14 mouse cellular contexts compared by ENCODE assay signal in the genomic region with DNA sequence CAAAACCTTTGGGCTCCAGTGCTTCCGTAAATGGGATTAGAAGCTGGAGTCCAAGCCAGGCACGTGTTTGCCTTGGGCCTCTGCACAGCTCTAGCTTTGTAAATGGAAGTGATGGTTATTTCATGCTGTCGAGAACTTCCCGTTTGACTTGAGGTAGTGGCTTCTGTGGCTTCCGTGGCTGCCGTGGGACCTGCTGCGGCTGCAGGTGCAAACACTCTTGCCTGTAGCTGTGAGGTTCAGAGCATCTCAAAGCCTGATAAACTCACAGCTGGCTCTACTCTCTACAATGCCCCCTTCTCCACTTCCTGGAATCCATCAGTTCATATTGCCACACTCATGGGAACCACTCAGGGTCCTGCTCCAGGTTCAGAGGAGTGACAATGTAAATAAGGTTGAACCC.
"Had no signal": no experiment of that assay in that cellular context is flagged by ENCODE, and none has a peak within 500 bp of the region (broad histone marks: within the 10 kb centered on the region; RNA-seq: fewer than 3 reads in every experiment).

No protein-coding gene starts in this region.

- DNase-seq: kidney, adult 11 months; kidney, postnatal 14 days; layer of hippocampus, postnatal 36 days; left cerebral cortex, postnatal 4 days; lung, adult 18-20 months; retina, postnatal 1 day; right cerebral cortex, postnatal 4 days; spleen, adult 18-20 months had no signal

- H3K4me2 ChIP-seq: kidney, embryonic 15.5 days; limb, embryonic 13.5 days; midbrain, embryonic 12.5 days; neural tube, embryonic 13.5 days had no signal

- H3K9ac ChIP-seq: kidney, embryonic 15.5 days; limb, embryonic 13.5 days; liver, embryonic 14.5 days; midbrain, embryonic 12.5 days; neural tube, embryonic 13.5 days had no signal

- H3K27me3 ChIP-seq: kidney, embryonic 15.5 days; limb, embryonic 13.5 days; midbrain, embryonic 12.5 days; neural tube, embryonic 13.5 days had no signal

- ATAC-seq: midbrain, embryonic 16.5 days had no signal

- H3K36me3 ChIP-seq: kidney, embryonic 15.5 days; limb, embryonic 13.5 days; midbrain, embryonic 12.5 days; neural tube, embryonic 13.5 days had no signal

- H3K27ac ChIP-seq: kidney, embryonic 15.5 days; limb, embryonic 13.5 days; liver, embryonic 14.5 days; midbrain, embryonic 12.5 days; neural tube, embryonic 13.5 days had no signal

- H3K4me3 ChIP-seq: kidney, embryonic 15.5 days; limb, embryonic 13.5 days; midbrain, embryonic 12.5 days; neural tube, embryonic 13.5 days had no signal

- H3K9me3 ChIP-seq: kidney, embryonic 15.5 days; limb, embryonic 13.5 days; midbrain, embryonic 12.5 days; neural tube, embryonic 13.5 days had no signal
